Mouse (Mus musculus): ENCODE data around the gene Gm20662. TPM values are rescaled to one million over a fixed set of nuclear protein-coding genes. Genes with fewer than 3 reads are reported as not detected.
A peak's percentile ranks its signal among the peaks of the same experiment; 100 is the strongest.

The Gm20662 gene
- polyA plus RNA-seq, 1 experiment: not detected

DNA sequence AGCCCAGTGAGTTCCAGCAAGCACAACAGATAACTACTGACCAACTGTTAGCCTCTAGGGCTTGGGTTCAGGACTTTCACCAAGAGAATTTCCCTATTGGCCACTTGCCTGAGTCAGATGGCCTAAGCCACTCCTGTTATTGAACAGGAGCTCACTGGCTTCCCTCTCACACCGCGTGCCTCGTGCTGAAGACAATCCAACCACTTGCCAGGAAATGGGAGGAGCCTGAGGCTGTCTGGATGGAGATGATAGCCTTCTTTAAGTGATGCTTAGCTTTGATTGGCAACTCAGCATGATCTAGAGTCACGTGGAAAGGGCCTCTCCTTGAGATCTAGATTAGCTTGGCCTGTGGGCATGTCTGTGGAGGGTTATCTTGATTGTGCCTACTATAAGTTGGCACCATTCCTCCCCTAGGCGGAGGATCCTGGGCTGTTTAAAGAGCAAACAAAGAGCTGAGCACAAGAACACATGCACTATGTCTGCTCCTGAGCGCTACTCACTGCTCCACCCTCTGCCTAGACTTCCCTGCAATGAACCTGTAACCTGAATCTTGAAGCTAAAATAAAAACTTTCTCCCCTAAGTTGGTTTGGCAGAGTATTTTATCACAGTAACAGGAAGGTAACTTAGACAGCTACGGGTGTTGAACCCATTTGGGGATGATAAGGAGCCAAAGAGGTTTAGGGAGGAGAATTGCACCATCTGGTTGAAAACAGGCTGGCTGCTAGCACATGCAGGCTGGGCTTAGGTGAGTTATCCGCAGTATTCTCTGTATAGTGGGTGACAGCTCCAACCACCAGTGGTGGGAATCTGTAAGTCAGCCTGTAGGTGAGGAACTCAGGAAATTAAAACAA is 24.2 kb upstream of the Gm20662 start:
- no peaks in the 10 kb centered on the region for H3K27me3 ChIP-seq (ENCODE audit: control insufficient read depth)
- peaks cover 82% of the 10 kb centered on the region for H3K36me3 ChIP-seq (ENCODE audit: control insufficient read depth)
- TF ChIP-seq TAL1 (IDR thresholded peaks at IDR 0.05; ENCODE audit: low read length) (peak; percentile 80), GATA1 (IDR thresholded peaks at IDR 0.05; ENCODE audit: low read length) (peak; percentile 94)
- peak overlapping the region; percentile 46 for H3K4me3 ChIP-seq (replicated peaks)
- H3K4me1 ChIP-seq (ENCODE audit: control insufficient read depth): peaks cover 81% of the 10 kb centered on the region
- no peaks in the 10 kb centered on the region for H3K9me3 ChIP-seq (ENCODE audit: control insufficient read depth, low read length)

DNA sequence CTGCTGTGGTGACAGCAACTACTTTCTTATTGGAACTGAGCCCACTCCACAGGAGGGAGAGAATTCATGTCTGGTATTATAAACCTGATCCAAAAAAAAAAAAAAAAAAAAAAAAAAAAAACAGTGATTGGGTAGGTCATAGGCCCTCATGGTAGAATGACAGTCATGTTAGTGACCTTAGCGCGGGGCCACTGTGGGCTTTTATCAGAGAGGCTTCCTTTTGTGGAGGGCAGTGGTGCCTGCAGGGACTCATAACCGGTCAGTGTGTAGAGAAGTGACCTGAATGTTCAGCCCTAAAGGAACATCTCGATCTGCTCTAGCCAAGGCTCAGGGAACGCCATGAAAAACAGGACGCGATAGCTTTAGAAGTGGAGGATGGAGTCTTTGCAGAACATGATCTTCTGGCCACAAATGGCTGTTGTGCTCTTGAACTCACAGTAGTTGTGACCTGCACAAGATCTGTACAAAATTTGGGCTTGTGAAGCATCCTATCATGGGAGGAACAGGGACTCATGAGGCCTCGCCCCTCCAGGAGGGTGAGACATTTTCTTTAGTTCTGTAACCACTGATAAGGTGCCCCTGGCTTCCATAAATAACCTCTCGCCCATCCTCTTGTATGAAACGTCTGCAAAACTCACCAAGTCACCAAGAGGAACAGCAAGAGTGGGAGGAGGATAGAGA is 21.5 kb upstream of the Gm20662 start:
- TF ChIP-seq TAL1 (IDR thresholded peaks at IDR 0.05; ENCODE audit: low read length) (peak; percentile 45; the same call in 2 of the 3 replicates), GATA1 (IDR thresholded peaks at IDR 0.05; ENCODE audit: low read length) (peak; percentile 37; the same call in 1 of the 2 replicates)
- Histone ChIP-seq H3K4me3 (replicated peaks) (peak overlapping the region; percentile 65), H3K9me3 (ENCODE audit: control insufficient read depth, low read length) (no peaks in the 10 kb centered on the region), H3K4me1 (ENCODE audit: control insufficient read depth) (peaks cover 99% of the 10 kb centered on the region), H3K36me3 (ENCODE audit: control insufficient read depth) (peaks cover 83% of the 10 kb centered on the region), H3K27me3 (ENCODE audit: control insufficient read depth) (no peaks in the 10 kb centered on the region)

- H3K4me1 ChIP-seq (ENCODE audit: control insufficient read depth): peaks cover 99% of the 10 kb centered on the region
- H3K36me3 ChIP-seq (ENCODE audit: control insufficient read depth): peaks cover 83% of the 10 kb centered on the region
- no peaks in the 10 kb centered on the region for H3K9me3 ChIP-seq (ENCODE audit: control insufficient read depth, low read length)
Measured at GRCm38 (mm10) chr9:107975399-107976386, 20.5 kb upstream of the Gm20662 start, which contains the start of gene Uba7. Gene Uba7 (plus strand): TSS chr9:107975505.

GRCm38 (mm10) chr9:107978815-107979214 is 17.3 kb upstream of the Gm20662 start:
- Histone ChIP-seq H3K4me3 (replicated peaks) (peak overlapping the region; percentile 0), H3K36me3 (ENCODE audit: control insufficient read depth) (peaks cover 84% of the 10 kb centered on the region), H3K9me3 (ENCODE audit: control insufficient read depth, low read length) (no peaks in the 10 kb centered on the region), H3K4me1 (ENCODE audit: control insufficient read depth) (peaks cover 99% of the 10 kb centered on the region), H3K27me3 (ENCODE audit: control insufficient read depth) (no peaks in the 10 kb centered on the region)
- TF ChIP-seq TAL1 (IDR thresholded peaks at IDR 0.05; ENCODE audit: low read length) (no peak), GATA1 (IDR thresholded peaks at IDR 0.05; ENCODE audit: low read length) (no peak)

More at GRCm38 (mm10) chr9:107975399-107976386, 20.5 kb upstream of the Gm20662 start, which contains the start of gene Uba7:
- TF ChIP-seq GATA1 (IDR thresholded peaks at IDR 0.05; ENCODE audit: low read length) (peak; percentile 83), TAL1 (IDR thresholded peaks at IDR 0.05; ENCODE audit: low read length) (peak; percentile 84)
- H3K4me3 ChIP-seq (replicated peaks): peak within 1 kb of the TSS; percentile 65
- no peaks in the 10 kb centered on the region for H3K27me3 ChIP-seq (ENCODE audit: control insufficient read depth)

DNA sequence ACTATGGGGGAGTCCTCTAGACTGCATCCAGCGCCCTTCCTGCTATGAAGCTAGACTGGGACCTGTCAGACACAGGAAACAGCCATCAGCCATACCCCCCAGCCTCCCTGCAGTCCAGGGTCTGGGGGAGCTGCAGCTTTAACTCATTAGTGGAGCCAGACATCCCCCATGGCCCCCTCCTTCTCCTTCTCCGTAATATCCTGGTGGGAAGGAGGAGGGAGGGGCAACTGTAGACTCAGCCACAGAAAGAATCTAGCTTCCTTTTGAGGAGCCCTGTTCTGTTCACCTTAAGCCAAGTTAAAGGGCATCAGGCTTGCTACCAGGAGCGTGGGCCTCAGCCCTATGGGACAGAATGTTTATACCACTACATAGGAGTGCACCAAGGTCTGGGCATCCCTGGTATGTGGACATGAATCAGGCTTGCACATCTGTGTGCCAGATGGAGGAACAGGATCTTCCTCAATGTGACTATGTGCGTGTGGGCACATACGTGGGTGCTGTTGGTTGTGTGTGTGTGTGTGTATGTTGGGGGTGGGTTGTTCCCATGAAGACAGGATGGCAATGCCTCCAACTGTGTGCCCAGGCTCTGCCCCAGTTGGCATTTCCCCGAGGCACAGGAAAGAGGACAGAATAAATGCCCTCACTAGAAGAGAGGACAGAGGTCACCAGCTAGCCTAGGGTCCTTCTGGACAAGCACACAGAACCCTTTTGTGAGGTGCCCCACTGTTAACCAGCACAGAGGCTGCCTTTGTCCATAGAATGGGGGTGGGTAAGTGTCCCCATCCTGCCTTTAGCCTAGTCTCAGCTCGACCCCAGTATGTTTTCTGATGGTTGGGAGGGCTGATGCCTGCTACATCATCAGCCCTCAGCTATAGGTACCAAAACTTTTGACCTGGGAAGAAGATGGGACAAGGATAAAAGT is 14.2 kb upstream of the Gm20662 start:
- no peaks in the 10 kb centered on the region; the same call in 1 of the 2 replicates for H3K27me3 ChIP-seq (ENCODE audit: control insufficient read depth)
- H3K4me1 ChIP-seq (ENCODE audit: control insufficient read depth): peaks cover 99% of the 10 kb centered on the region
- no peaks in the 10 kb centered on the region for H3K9me3 ChIP-seq (ENCODE audit: control insufficient read depth, low read length)
- peaks cover 87% of the 10 kb centered on the region for H3K36me3 ChIP-seq (ENCODE audit: control insufficient read depth)
- peak overlapping the region; percentile 78 for H3K4me3 ChIP-seq (replicated peaks)
- TF ChIP-seq GATA1 (IDR thresholded peaks at IDR 0.05; ENCODE audit: low read length) (no peak), TAL1 (IDR thresholded peaks at IDR 0.05; ENCODE audit: low read length) (no peak)

DNA sequence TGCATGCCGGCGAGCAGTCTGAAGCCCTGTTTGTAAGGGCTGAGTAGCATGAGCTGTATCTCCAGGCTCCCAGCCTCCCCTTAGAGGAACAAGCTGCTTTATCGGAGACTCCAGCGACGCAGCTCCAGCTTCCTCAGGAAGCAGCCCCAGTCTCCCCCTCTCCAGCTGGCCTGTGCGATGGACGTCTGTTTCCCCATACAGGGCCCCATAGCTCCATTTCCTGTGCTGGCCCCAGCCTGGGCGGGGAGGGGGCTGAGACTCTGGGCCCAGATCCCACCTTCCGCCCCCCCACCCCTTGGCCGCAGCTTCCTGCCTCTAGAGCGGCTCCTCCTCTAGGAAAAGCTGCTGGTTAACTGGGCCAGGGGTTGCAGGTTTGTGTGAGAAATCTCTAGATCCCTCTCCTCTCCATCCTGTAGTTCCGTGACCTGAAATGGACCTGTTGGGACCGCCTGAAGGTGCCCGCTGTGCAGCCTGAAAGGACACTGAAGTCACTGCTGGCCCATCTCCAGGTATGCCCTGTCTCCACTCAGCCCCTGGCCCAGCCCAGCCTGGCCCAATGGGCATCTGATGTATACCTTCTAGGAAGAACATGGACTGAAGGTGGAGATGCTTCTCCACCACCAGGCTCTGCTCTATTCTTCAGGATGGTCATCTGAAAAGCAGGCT is 13.3 kb upstream of the Gm20662 start, which contains the start of gene Gm20661:
Gene Gm20661, plus strand, starts transcription at position 378 of the 666 bp plus-strand sequence.
- Histone ChIP-seq H3K4me1 (ENCODE audit: control insufficient read depth) (peaks cover 98% of the 10 kb centered on the region), H3K27me3 (ENCODE audit: control insufficient read depth) (peaks cover 4% of the 10 kb centered on the region), H3K9me3 (ENCODE audit: control insufficient read depth, low read length) (no peaks in the 10 kb centered on the region), H3K36me3 (ENCODE audit: control insufficient read depth) (peaks cover 78% of the 10 kb centered on the region), H3K4me3 (replicated peaks) (peak within 1 kb of the TSS; percentile 78)
- peak; percentile 82 for TF ChIP-seq GATA1 (IDR thresholded peaks at IDR 0.05; ENCODE audit: low read length)
- TF ChIP-seq TAL1 (IDR thresholded peaks at IDR 0.05; ENCODE audit: low read length): peak; percentile 91

GRCm38 (mm10) chr9:107983421-107983890 is 12.7 kb upstream of the Gm20662 start:
- Histone ChIP-seq H3K36me3 (ENCODE audit: control insufficient read depth) (peaks cover 72% of the 10 kb centered on the region), H3K27me3 (ENCODE audit: control insufficient read depth) (peaks cover 4% of the 10 kb centered on the region), H3K4me3 (replicated peaks) (peak overlapping the region; percentile 78), H3K9me3 (ENCODE audit: control insufficient read depth, low read length) (no peaks in the 10 kb centered on the region), H3K4me1 (ENCODE audit: control insufficient read depth) (peaks cover 94% of the 10 kb centered on the region)
- no peak for TF ChIP-seq TAL1 (IDR thresholded peaks at IDR 0.05; ENCODE audit: low read length)
- TF ChIP-seq GATA1 (IDR thresholded peaks at IDR 0.05; ENCODE audit: low read length): no peak

Data from erythroblast, embryonic 14.5 days (primary cell).